Mouse (Mus musculus): ENCODE data around the gene Zfp853. TPM values are rescaled to one million over a fixed set of nuclear protein-coding genes. Genes with fewer than 3 reads are reported as not detected.
A peak's percentile ranks its signal among the peaks of the same experiment; 100 is the strongest.

The Zfp853 gene
- polyA plus RNA-seq, 1 experiment from 2014 or later, result 0.31 TPM

DNA sequence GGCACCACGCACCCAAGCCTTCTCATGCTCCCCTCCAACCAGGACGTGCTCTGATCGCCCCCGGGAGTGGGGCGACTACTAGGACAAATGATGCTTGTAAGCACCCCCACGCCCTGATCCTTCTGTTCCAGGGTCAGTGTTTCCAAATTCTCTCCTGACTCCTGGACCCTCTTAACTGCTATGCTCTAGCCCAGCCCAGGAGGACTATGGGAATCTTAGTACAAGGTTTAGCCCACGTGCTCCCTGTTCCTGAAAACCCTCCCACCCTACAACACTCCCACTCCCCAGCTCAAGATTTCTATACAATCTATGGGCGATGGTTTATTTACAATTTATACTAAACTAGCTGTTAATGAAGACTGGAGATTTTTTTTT, 22.1 kb upstream of the Zfp853 start:
- ATAC-seq, result peak; percentile 49
- 15% methylated on average over 8 of the region's 8 CpGs for WGBS
- Histone ChIP-seq H3K4me2 (ENCODE audit: low read length) (peak overlapping the region; percentile 74), H3K9me3 (ENCODE audit: control insufficient read depth, low read length) (no peaks in the 10 kb centered on the region), H3K9ac (ENCODE audit: low read depth, low read length) (peak overlapping the region; percentile 48; the same call in 1 of the 2 replicates), H3K4me3 (ENCODE audit: low read length) (peak overlapping the region; percentile 60), H3K4me1 (ENCODE audit: control insufficient read depth, insufficient read depth, low read depth, low read length) (peaks cover 20% of the 10 kb centered on the region), H3K27me3 (replicated peaks; ENCODE audit: control insufficient read depth, insufficient read depth, low read length) (no peaks in the 10 kb centered on the region), H3K27ac (ENCODE audit: low read depth, low read length) (no peak overlapping the region), H3K36me3 (ENCODE audit: control insufficient read depth, insufficient read depth, low read length) (peaks cover 18% of the 10 kb centered on the region)

DNA sequence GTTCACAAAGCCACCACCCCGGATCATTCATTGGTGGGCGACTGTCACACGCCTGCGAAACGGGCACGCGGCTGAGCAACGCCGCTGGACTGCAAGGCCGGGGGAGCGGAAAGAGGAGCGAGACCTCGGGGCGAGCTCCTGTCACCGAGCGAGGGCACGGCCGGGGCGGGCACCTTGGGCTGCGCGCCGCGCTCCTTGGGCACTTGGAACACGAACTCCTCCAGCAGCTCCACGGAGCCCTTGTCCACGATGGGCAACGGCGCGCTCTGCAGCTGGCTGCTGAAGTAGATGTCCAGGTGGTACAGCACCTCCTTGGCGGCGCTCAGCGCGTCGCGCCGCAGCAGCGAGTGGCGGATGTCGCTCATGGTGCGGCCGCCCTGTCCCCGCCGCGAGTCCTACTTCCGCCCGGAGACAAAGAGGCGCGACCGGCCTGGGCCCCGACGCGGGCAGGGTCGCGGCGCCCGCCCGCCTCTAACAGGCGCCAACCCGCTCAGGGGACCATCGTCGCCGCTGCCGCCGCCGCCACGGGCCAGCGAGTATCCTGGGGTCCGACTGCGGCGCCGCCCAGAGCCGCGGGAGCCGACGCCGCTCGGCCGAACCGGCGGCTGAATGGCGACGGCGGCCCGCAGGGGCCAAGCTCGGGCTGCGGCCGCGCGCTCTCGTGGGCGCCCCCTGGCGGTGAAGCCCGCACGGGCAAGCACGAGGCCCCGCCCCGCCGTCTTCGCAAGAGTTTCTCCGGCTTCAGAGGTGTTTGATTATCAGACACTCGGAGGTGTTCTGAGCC, 21.5 kb upstream of the Zfp853 start, which contains the start of gene E130309D02Rik:
TSS of gene E130309D02Rik (minus strand) at position 631 of the 784 bp plus-strand sequence.
- H3K9me3 ChIP-seq (ENCODE audit: control insufficient read depth, low read length), result no peaks in the 10 kb centered on the region
- H3K27me3 ChIP-seq (replicated peaks; ENCODE audit: control insufficient read depth, insufficient read depth, low read length), result no peaks in the 10 kb centered on the region
- H3K4me2 ChIP-seq (ENCODE audit: low read length), result peak within 1 kb of the TSS; percentile 74
- WGBS, result under 1% methylated on average over 59 of the region's 101 CpGs
- peak within 1 kb of the TSS; percentile 60 for H3K4me3 ChIP-seq (ENCODE audit: low read length)
- peaks cover 12% of the 10 kb centered on the region for H3K36me3 ChIP-seq (ENCODE audit: control insufficient read depth, insufficient read depth, low read length)
- peak within 1 kb of the TSS; percentile 93 for H3K27ac ChIP-seq (ENCODE audit: low read depth, low read length)
- peak within 1 kb of the TSS; percentile 85 for H3K9ac ChIP-seq (ENCODE audit: low read depth, low read length)
- peak; percentile 83 for ATAC-seq
- peaks cover 20% of the 10 kb centered on the region for H3K4me1 ChIP-seq (ENCODE audit: control insufficient read depth, insufficient read depth, low read depth, low read length)

DNA sequence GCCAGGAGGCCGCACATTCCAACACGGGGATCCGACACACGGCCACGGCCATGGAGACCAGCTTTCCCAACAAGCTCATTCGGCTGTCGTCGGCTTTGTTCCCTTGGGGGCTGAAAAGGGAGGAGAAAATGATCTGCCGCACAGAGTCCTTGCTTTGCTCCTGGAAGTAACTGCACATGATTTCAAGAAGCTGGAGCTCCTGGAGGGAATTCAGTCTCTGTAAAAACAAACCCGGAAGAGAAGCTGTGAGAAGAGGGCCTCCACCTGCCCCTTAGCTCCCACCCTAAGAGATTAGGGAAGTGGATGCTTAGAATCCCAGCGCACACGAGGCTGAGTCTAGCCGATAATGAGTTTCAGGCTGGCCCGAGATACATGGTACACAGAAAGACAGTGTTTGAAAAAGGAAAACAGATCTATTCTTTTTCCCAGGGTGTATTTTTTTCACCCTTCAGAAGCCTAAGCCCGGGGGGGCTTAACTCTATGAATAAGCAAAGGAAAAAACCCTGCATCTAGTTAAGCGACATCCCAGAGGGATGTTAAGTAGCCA, 20.8 kb upstream of the Zfp853 start:
- peak overlapping the region; percentile 93 for H3K27ac ChIP-seq (ENCODE audit: low read depth, low read length)
- 0 out of 2 replicates have a peak, but pooled peaks have one; percentile 5 for ATAC-seq
- peaks cover 15% of the 10 kb centered on the region for H3K36me3 ChIP-seq (ENCODE audit: control insufficient read depth, insufficient read depth, low read length)
- H3K4me2 ChIP-seq (ENCODE audit: low read length), result peak overlapping the region; percentile 74
- peaks cover 20% of the 10 kb centered on the region for H3K4me1 ChIP-seq (ENCODE audit: control insufficient read depth, insufficient read depth, low read depth, low read length)
- H3K9me3 ChIP-seq (ENCODE audit: control insufficient read depth, low read length), result no peaks in the 10 kb centered on the region
- H3K4me3 ChIP-seq (ENCODE audit: low read length), result peak overlapping the region; percentile 60
- no peaks in the 10 kb centered on the region for H3K27me3 ChIP-seq (replicated peaks; ENCODE audit: control insufficient read depth, insufficient read depth, low read length)
- peak overlapping the region; percentile 85 for H3K9ac ChIP-seq (ENCODE audit: low read depth, low read length)
- under 1% methylated on average over 16 of the region's 16 CpGs for WGBS

DNA sequence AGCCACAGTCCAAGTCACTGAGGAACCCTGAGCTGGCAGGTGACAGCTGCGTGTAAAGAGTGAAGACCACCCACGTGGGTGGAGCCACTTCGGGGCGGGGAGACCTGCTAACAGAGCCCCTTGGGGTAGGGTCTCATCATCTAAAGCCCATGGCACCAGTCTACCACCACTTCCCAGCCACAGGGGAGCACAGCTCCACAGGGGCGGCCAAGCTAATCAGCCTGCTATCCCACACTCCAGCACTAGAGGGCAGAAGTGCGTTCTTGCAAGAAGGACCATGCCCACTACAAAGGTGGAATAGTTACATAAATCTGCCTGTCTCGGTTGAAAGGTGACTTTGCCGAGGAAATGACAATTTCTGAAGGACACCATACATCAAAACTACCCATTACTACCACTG, 18.5 kb upstream of the Zfp853 start:
- Histone ChIP-seq H3K36me3 (ENCODE audit: control insufficient read depth, insufficient read depth, low read length) (peaks cover 16% of the 10 kb centered on the region), H3K4me2 (ENCODE audit: low read length) (no peak overlapping the region), H3K9me3 (ENCODE audit: control insufficient read depth, low read length) (no peaks in the 10 kb centered on the region), H3K9ac (ENCODE audit: low read depth, low read length) (no peak overlapping the region), H3K27ac (ENCODE audit: low read depth, low read length) (no peak overlapping the region), H3K4me1 (ENCODE audit: control insufficient read depth, insufficient read depth, low read depth, low read length) (peaks cover 20% of the 10 kb centered on the region), H3K4me3 (ENCODE audit: low read length) (no peak overlapping the region), H3K27me3 (replicated peaks; ENCODE audit: control insufficient read depth, insufficient read depth, low read length) (no peaks in the 10 kb centered on the region)
- ATAC-seq, result no peak
- 61% methylated on average over 8 of the region's 8 CpGs for WGBS

DNA sequence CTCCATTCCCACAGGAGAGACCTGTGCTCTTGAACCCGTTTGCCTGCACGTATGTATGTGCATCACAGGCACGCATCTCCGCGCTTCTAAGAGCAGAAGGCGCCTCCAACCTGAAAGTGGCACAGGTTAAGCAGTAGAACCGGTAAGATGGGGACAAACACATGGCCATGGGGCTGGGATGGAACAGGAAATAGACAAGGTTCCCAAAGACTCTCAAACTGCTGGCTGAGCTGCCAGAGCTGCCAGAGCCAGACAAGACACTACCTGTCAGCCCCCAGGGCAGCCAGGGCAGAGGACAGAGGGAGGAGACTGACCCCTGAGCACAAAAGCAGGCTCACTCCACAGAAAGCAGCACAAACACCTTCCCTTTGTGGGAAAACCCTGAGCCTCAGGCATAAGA, 16.5 kb upstream of the Zfp853 start:
- Histone ChIP-seq H3K4me1 (ENCODE audit: control insufficient read depth, insufficient read depth, low read depth, low read length) (peaks cover 17% of the 10 kb centered on the region), H3K9me3 (ENCODE audit: control insufficient read depth, low read length) (no peaks in the 10 kb centered on the region), H3K27me3 (replicated peaks; ENCODE audit: control insufficient read depth, insufficient read depth, low read length) (no peaks in the 10 kb centered on the region), H3K4me3 (ENCODE audit: low read length) (no peak overlapping the region), H3K36me3 (ENCODE audit: control insufficient read depth, insufficient read depth, low read length) (peaks cover 20% of the 10 kb centered on the region), H3K27ac (ENCODE audit: low read depth, low read length) (no peak overlapping the region), H3K4me2 (ENCODE audit: low read length) (no peak overlapping the region), H3K9ac (ENCODE audit: low read depth, low read length) (no peak overlapping the region)
- ATAC-seq, result no peak
- 93% methylated on average over 7 of the region's 7 CpGs for WGBS

DNA sequence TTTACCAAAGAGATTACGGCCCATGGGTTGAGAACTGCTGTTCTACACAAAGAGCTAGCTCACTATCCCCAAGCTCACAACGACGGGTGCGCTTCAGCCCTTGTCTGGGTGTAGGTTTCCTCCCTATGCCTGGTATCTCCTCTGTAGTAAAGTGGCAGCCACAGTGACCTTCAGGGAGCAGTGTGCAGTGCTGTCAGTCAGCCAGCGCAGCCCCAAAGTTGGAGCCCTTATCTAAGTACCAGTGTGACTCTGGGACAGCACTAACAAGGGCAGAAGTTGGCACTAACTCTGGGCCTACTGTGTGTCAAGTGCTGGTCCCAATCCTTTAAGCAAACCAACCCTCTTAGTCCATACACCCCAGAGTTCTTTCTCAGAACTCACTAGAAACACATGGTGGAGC, 15.4 kb upstream of the Zfp853 start:
- 95% methylated on average over 5 of the region's 5 CpGs for WGBS
- Histone ChIP-seq H3K27me3 (replicated peaks; ENCODE audit: control insufficient read depth, insufficient read depth, low read length) (no peaks in the 10 kb centered on the region), H3K4me2 (ENCODE audit: low read length) (no peak overlapping the region), H3K27ac (ENCODE audit: low read depth, low read length) (no peak overlapping the region), H3K36me3 (ENCODE audit: control insufficient read depth, insufficient read depth, low read length) (peaks cover 20% of the 10 kb centered on the region), H3K9ac (ENCODE audit: low read depth, low read length) (no peak overlapping the region), H3K4me3 (ENCODE audit: low read length) (no peak overlapping the region), H3K9me3 (ENCODE audit: control insufficient read depth, low read length) (no peaks in the 10 kb centered on the region), H3K4me1 (ENCODE audit: control insufficient read depth, insufficient read depth, low read depth, low read length) (peaks cover 14% of the 10 kb centered on the region)
- ATAC-seq, result no peak

DNA sequence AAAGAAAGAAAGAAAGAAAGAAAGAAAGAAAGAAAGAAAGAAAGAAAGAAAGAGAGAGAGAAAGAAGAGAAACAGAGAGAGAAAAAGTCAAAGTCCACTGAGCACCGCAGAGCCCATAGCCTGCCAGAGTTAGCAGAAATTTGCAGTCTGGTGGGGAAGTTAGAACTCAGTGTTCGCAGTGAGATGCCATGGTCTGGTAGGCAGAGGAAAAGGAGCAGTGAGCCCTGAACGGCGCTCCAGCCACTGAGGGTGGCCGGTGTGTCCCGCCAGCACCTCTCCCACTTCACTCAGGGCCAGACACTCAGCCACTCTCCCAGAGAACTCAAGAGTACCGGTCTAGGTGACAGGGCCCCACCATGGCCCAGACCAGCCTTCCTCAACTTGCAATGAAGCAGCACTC, 10.8 kb upstream of the Zfp853 start:
- no peaks in the 10 kb centered on the region for H3K27me3 ChIP-seq (replicated peaks; ENCODE audit: control insufficient read depth, insufficient read depth, low read length)
- H3K4me1 ChIP-seq (ENCODE audit: control insufficient read depth, insufficient read depth, low read depth, low read length), result no peaks in the 10 kb centered on the region
- H3K9ac ChIP-seq (ENCODE audit: low read depth, low read length), result no peak overlapping the region
- no peaks in the 10 kb centered on the region for H3K9me3 ChIP-seq (ENCODE audit: control insufficient read depth, low read length)
- peaks cover 32% of the 10 kb centered on the region for H3K36me3 ChIP-seq (ENCODE audit: control insufficient read depth, insufficient read depth, low read length)
- 83% methylated on average over 7 of the region's 7 CpGs for WGBS
- ATAC-seq, result no peak
- H3K4me3 ChIP-seq (ENCODE audit: low read length), result no peak overlapping the region
- no peak overlapping the region for H3K4me2 ChIP-seq (ENCODE audit: low read length)
- no peak overlapping the region for H3K27ac ChIP-seq (ENCODE audit: low read depth, low read length)

DNA sequence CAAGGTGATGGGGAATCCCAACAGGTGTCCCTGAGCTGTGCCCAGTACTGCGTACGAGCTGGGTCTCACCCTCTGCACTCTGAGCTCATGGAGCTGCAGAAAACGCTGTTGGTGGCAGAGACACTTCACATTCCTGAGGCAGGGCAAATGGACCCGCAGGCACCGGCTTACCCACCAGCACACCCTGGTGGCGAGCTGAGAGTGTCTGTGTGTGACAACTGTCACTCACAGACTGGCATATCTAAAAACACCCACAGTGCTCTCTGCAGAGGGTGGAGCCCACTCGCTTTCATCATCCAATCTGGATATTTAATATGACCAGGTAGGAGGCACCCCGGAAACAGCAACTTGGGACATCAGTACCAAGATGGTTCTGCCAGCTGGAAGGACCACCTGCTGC, 7.9 kb upstream of the Zfp853 start:
- Histone ChIP-seq H3K9me3 (ENCODE audit: control insufficient read depth, low read length) (no peaks in the 10 kb centered on the region), H3K9ac (ENCODE audit: low read depth, low read length) (no peak overlapping the region), H3K27ac (ENCODE audit: low read depth, low read length) (no peak overlapping the region), H3K4me2 (ENCODE audit: low read length) (no peak overlapping the region), H3K4me1 (ENCODE audit: control insufficient read depth, insufficient read depth, low read depth, low read length) (no peaks in the 10 kb centered on the region), H3K36me3 (ENCODE audit: control insufficient read depth, insufficient read depth, low read length) (peaks cover 21% of the 10 kb centered on the region), H3K4me3 (ENCODE audit: low read length) (no peak overlapping the region), H3K27me3 (replicated peaks; ENCODE audit: control insufficient read depth, insufficient read depth, low read length) (no peaks in the 10 kb centered on the region)
- no peak for ATAC-seq
- 87% methylated on average over 8 of the region's 8 CpGs for WGBS

DNA sequence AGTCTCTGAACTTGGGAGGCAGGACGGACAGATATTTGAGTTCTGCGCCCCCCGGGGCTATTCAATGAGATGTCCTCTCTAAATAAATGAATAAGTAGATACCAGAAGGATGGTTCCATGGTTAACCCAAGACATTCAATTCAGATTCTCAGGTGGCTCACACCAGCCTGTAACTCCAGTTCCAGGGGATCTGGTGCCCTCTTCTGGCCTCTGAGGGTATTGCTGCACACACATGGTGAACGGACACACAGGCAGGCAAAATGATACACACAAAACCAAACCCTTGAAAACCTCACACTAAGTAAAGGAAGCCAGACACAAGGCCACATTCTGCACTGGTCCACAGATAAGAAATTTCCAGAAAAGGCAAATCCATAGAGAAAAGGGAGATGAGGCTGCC, 6.3 kb upstream of the Zfp853 start:
- no peaks in the 10 kb centered on the region for H3K27me3 ChIP-seq (replicated peaks; ENCODE audit: control insufficient read depth, insufficient read depth, low read length)
- peaks cover 18% of the 10 kb centered on the region for H3K36me3 ChIP-seq (ENCODE audit: control insufficient read depth, insufficient read depth, low read length)

More for the DNA sequence above, 6.3 kb upstream of the Zfp853 start:
- Histone ChIP-seq H3K4me2 (ENCODE audit: low read length) (no peak overlapping the region), H3K4me3 (ENCODE audit: low read length) (no peak overlapping the region), H3K4me1 (ENCODE audit: control insufficient read depth, insufficient read depth, low read depth, low read length) (no peaks in the 10 kb centered on the region), H3K9me3 (ENCODE audit: control insufficient read depth, low read length) (no peaks in the 10 kb centered on the region), H3K27ac (ENCODE audit: low read depth, low read length) (no peak overlapping the region), H3K9ac (ENCODE audit: low read depth, low read length) (no peak overlapping the region)
- ATAC-seq, result no peak
- WGBS, result 90% methylated on average over 4 of the region's 4 CpGs
